Mouse (Mus musculus) MN1 (cell line): ENCODE results near the gene Lrrtm4.

ENCODE experiments used
- DNase-seq: peaks from one replicate; pipeline ENCODE4 v3.0.0-alpha.2; 2016; ENCODE audit warnings: low spot score

Lrrtm4 gene

DNA sequence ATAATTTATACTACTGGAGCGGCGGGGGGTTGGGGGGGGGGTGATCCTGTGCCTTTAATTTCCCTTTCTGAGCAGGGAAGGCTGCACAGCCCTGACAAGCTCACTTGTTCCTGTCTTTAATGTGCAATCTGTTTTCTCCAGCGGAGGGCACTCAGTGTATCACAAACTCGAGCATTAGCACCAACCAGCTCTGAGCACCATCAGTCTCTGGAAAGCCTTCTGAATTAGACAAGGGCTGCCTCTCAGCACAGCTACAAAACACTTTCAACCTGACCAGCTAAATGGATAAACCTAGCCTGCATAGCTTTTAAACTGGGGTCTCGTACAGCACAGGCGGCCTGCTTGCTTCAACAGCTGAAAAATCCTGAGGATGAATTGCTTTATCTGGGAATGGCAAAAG lies at the start of gene Lrrtm4:
TSS of gene Lrrtm4 (plus strand) at position 113 of the 400 bp plus-strand sequence.
- DNase-seq: peak; percentile 15

- no peak for DNase-seq
These were observed 648 bp downstream of the Lrrtm4 start for GRCm38 (mm10) chr6:80019189-80019860.

DNA sequence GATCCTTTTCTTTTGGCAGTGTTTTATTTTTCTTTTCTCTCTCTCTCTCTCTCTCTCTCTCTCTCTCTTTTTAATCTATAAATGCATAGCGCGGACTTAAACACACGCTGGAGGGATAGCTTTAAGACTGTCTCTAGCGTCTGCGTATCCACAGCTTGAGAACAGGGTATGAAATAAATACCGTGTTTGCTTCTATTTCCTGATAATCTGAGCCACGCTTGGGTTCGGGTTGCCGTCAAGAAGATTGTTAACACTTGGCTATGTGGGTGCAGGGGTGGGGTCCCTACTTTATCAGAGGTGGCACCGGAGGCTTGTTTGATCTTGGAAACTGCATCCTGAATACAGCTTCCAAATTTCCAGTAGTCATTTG lies 1.2 kb downstream of the Lrrtm4 start:
- no peak for DNase-seq

DNA sequence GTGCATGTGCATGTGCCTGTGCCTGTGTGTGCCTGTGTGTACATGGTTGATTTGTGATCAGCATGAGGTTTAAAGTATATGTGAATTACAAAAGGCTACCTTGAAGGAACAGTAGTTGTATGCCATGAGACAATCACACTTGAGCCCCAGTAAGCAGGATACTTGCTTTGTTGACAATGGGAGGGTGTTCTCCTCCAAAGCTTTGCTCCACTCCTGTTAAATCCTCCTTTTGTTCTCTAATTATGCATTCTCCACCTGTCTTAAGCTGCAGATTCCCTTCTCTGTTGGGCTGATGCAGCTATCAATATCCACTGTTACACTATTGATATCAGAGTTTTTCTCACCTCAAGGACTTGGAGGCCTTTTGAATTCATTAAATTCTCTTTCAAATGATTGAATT lies 38.2 kb downstream of the Lrrtm4 start:
- DNase-seq: no peak

GRCm38 (mm10) chr6:80078001-80078400 lies 59.3 kb downstream of the Lrrtm4 start:
- DNase-seq: no peak

DNA sequence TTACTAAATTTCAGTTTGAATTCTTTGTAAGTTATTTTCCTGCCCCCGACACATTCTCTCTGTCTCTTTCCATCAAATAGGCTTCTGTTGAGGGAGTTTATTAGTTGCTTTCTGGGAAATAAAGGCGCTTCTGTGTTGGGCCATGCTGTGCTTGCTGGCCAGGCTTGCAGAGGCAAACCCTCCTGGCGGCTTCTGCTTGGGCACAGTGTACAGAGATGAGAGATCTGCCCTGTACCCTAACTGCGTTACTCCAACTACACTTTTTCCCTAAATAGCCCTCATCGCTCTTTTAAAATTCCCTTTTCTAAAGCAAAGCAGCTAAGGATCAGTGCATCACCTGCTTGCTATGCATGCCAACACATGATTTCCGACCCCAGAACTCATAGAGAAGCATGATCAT lies 60.6 kb downstream of the Lrrtm4 start:
- DNase-seq: no peak

- no peak for DNase-seq
These were observed 76.2 kb downstream of the Lrrtm4 start for GRCm38 (mm10) chr6:80094909-80095308.

- no peak for DNase-seq
These were observed 86.7 kb downstream of the Lrrtm4 start for GRCm38 (mm10) chr6:80105343-80105742.

DNA sequence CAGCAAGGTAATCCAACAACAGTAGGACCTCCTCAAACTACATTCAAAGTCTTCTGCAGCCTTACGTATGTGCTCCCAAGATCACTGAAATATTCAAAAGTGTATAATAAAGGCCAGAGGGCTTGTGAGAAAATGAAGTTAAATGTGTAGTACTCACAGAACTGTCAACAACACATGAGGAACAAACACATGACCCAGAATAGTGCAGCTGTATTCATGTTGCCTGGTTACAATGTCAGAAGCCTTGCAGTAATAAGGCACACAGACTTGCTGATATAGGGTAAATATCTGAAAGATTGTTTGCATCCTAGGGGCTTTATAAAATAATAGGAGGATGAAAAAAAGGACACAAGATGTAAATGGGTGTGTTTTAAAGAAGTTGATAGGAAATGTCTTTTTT lies 87.2 kb downstream of the Lrrtm4 start:
- DNase-seq: no peak

DNA sequence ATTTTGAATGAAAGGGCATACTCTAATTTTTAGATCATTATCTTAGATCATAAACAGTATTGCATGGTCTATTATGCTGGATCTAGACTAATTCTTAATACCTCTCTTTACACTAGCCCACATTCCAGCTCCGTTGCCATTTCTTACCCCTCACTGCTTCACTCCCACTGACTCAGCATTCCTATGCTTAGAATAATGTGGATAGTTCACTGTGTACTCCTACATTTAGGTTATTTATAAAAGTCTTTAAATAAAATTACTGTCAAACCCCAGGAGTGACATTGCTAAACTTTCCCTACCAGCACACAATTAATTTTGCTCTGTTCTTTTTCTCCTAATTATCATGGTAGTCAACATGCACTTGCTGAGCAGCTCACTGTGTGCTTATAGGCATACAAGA lies 107.7 kb downstream of the Lrrtm4 start:
- no peak for DNase-seq

DNA sequence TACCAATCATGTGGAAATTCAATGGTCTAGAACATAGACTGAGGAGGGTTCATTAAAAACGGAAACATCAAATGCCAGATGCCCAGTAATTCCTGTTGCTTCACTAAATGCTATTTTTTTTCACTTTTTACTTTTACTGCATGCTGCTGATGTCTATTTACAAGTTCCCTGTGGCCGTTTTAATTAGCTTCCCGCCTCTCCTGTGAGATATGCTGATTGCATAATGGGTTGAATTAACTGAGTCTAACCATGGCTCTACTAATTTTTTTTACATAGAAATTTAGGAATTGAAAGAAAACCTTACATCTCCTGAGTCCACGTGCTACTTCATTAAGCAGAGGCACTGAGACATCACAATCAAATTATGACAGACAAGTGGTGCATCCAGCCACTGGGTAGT lies 143.9 kb downstream of the Lrrtm4 start:
- DNase-seq: peak; percentile 7

- no peak for DNase-seq
These were observed 163.2 kb downstream of the Lrrtm4 start for GRCm38 (mm10) chr6:80181916-80182315.

GRCm38 (mm10) chr6:80182353-80182752 lies 163.7 kb downstream of the Lrrtm4 start:
- DNase-seq: no peak

- DNase-seq: no peak
These were observed 166.9 kb downstream of the Lrrtm4 start for GRCm38 (mm10) chr6:80185489-80186113.

- no peak for DNase-seq
These were observed 168.1 kb downstream of the Lrrtm4 start for GRCm38 (mm10) chr6:80186791-80187190.

DNA sequence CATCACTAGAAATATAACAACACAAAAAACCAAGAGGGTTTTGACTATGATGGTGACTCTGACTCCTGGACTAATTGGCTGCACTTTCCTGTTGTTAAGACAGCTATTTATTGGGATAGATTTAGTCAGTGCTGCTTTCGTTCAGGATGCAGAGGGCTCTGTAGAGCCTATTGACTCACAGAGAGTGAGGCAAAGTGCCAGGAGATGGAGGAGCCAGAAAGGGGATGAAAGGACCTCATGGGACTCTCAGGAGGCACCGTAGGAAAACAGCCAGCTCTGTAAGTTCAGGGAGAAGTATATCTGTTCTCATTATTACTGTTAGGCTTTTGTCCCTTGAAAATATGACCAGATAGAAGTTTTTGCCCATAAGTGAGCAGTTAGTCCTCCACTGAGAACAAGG lies 190.8 kb downstream of the Lrrtm4 start:
- no peak for DNase-seq

GRCm38 (mm10) chr6:80210281-80210680 lies 191.6 kb downstream of the Lrrtm4 start:
- no peak for DNase-seq

GRCm38 (mm10) chr6:80261595-80261994 lies 242.9 kb downstream of the Lrrtm4 start:
- DNase-seq: no peak

- DNase-seq: no peak
These were observed 245.3 kb downstream of the Lrrtm4 start for GRCm38 (mm10) chr6:80263972-80264371.

- DNase-seq: no peak
These were observed 245.9 kb downstream of the Lrrtm4 start for GRCm38 (mm10) chr6:80264584-80264983.

- DNase-seq: no peak
These were observed 247.1 kb downstream of the Lrrtm4 start for GRCm38 (mm10) chr6:80265746-80266145.

DNA sequence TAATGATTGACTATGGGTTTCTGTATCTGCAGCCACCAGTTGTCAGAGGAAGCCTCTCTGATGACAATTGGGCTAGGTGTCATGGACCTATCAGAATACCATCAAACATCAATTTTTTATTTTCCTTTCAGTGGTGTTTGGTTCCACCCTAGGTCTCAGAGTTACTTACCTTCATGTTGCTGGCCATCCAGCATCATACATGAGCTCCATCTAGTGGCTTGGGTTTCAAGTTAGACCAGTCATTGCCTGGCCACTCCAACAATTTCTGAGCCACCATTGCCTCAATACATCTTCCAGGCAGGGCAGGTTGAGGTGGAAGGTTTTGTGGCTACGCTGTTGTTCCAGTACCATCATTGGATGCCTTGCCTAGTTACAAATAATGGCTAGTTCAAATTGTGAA lies 268.3 kb downstream of the Lrrtm4 start:
- DNase-seq: no peak

- DNase-seq: no peak
These were observed 283.2 kb downstream of the Lrrtm4 start for GRCm38 (mm10) chr6:80301871-80302270.

- DNase-seq: no peak
These were observed 284.9 kb downstream of the Lrrtm4 start for GRCm38 (mm10) chr6:80303568-80303967.
